8 mouse cellular contexts compared by ENCODE assay signal in the genomic region with DNA sequence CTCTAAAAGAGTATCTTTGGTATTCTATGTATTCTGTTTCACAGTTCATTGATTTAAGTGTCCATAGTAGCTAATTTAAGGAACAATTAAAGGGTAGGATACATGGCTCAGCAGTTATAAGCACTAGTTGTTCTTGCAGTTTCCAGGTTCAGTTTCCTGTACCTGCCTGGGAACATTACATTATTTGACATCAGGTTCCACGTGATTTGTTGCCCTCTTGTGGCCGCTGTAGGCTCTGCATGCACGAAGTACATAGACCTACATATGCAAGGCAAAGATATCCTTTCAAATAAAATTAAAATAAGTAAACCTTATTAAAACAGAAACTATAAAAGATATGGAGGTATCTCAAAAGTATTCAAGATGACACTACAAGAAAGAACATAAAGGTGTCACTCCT. TPM values are rescaled to one million over a fixed set of nuclear protein-coding genes. Genes with fewer than 3 reads are reported as not detected.
DNase-seq lines count a peak whose midpoint lies in the region; ATAC-seq lines count a peak whose summit lies in the region.

No protein-coding gene starts in this region.

- peak; percentile 48; the same call in 1 of the 2 replicates for ATAC-seq in midbrain, embryonic 13.5 days

- H3K9me3 ChIP-seq in midbrain, embryonic 13.5 days = no peaks in the 10 kb centered on the region

- DNase-seq in ovary, postnatal 10 days (ENCODE audit: low spot score) = peak; percentile 19
- no peak for DNase-seq in ovary, adult 18-20 months (ENCODE audit: low spot score)
- DNase-seq in cerebellum, adult 18-20 months = peak; percentile 67 to 70
- DNase-seq in forelimb bud, embryonic 11.5 days (ENCODE audit: low read depth, low spot score) = peak; percentile 67
- DNase-seq in induced T-regulatory cell, adult 2 months (ENCODE audit: low read depth) = peak; percentile 79
- DNase-seq in left cerebral cortex, postnatal 14 days (ENCODE audit: low spot score in 2 of 2) = peak; percentile 65 to 74
- DNase-seq in spleen, postnatal 14 days (ENCODE audit: low spot score in 2 of 2) = peak; percentile 37 to 56

- no peaks in the 10 kb centered on the region for H3K36me3 ChIP-seq in midbrain, embryonic 13.5 days

- H3K27ac ChIP-seq in midbrain, embryonic 13.5 days = no peak overlapping the region

- H3K4me1 ChIP-seq in midbrain, embryonic 13.5 days (replicated peaks) = no peaks in the 10 kb centered on the region

- H3K27me3 ChIP-seq in midbrain, embryonic 13.5 days = 0 out of 2 replicates have a peak, but pooled peaks cover 3% of the 10 kb centered on the region

- no peak overlapping the region for H3K4me3 ChIP-seq in midbrain, embryonic 13.5 days (replicated peaks)

- H3K9ac ChIP-seq in midbrain, embryonic 13.5 days (replicated peaks) = no peak overlapping the region

- 1% methylated on average over 3 of the region's 3 CpGs for WGBS in midbrain, embryonic 13.5 days

- intact Hi-C loops in left cerebral cortex, postnatal 14 days (cut with DNase I) = loop anchor here (5.0 kb wide), 1 partner anchor 65 kb away; no protein-coding TSS in a partner anchor

- no peak overlapping the region for H3K4me2 ChIP-seq in midbrain, embryonic 13.5 days (replicated peaks)

RNA-seq across cellular contexts. Expression of a gene that starts 6.5 kb away (rescaled TPM):
- 10 to 100 TPM in 1 of 2 experiments, 1 to 10 TPM in 1; 7.8 to 10.3 TPM for total RNA-seq in left cerebral cortex, postnatal 14 days (2021)
- polyA plus RNA-seq in midbrain, embryonic 13.5 days (2015; fragmentation: Nextera tagmentation; extraction: Ambion mirVana) = 35.2 and 39.4 TPM in 2 replicates

RNA-seq across cellular contexts. Expression of a gene that starts 56.3 kb away (rescaled TPM):
- total RNA-seq in left cerebral cortex, postnatal 14 days (2021) = 1 to 10 TPM; 7.2 to 9.2 TPM
- 11.4 and 11.6 TPM in 2 replicates for polyA plus RNA-seq in midbrain, embryonic 13.5 days (2015; fragmentation: Nextera tagmentation; extraction: Ambion mirVana)

RNA-seq across cellular contexts. Expression of a gene that starts 56.3 kb away (rescaled TPM):
- total RNA-seq in left cerebral cortex, postnatal 14 days (2021) = 1 to 10 TPM; 8.3 to 9.1 TPM
- polyA plus RNA-seq in midbrain, embryonic 13.5 days (2015; fragmentation: Nextera tagmentation; extraction: Ambion mirVana) = 14.9 and 15.4 TPM in 2 replicates
